Mouse (Mus musculus) liver (tissue): ENCODE data around the gene Taok3.

Experiments
- DNase-seq: peaks from one replicate; pipeline ENCODE4 v3.0.0-alpha.2; 2020; ENCODE audit warnings: mixed read lengths

Taok3 gene

DNA sequence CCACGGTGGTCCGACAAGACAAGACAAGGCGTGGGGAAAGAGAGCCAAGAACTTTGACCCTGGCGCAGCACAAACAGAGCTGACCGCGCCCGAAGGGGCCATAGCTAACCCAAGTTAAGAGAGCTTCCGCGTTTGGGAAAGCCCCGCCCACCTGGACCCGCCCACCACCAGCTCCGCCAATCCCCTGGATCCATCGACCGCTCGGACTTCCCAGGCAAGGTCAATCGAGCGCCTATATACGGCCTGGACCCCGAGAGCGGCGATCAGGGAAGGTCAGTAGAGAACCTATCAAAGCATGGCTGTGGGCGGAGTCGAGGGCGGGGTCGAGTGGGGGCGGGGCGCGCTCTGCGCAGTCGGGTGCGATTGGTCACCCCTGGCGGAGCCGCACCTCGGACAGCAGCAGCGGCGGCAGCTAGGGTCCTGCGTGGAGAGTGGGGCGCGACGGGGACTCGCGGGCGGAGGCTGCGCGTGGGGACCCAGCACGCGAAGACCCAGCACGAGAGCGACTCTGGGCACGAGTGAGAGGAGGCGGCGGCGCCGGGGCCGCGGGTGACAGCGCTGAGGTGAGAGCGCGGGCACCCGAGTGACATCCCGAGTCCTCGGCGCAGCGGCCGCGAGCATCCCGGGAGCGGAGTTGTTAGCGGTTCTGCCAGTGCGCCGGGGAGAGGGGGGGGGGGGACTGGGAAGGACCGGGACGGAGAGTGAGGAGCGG, at the start of gene Taok3:
Taok3 (plus strand) TSS at position 353 of the 712 bp plus-strand sequence.
- peak; percentile 100 for DNase-seq

GRCm38 (mm10) chr5:117087718-117088117, 32.2 kb upstream of the Taok3 start:
- DNase-seq: no peak

DNA sequence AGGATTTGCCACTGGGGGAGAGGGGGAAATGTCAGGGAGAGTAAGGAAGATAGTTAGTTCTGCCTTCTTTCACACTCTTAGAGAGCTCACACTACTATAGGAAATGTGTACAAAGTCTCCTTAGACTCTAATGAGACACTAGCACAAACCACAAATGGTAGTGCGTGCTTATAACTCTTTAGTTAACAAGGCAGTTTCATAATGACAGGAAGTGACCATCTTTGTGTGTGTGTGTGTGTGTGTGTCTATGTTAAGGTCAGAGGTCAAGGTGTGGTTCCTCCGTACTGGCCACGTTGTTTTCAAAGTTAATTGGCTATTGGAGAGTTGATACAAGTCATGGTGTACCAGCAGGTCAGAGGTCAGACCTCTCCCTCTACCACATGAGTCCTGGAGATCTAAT, 30.8 kb upstream of the Taok3 start:
- no peak for DNase-seq

- no peak for DNase-seq
Measured at GRCm38 (mm10) chr5:117089786-117090185, 30.1 kb upstream of the Taok3 start.

- DNase-seq: no peak
Measured at GRCm38 (mm10) chr5:117094431-117094830, 25.5 kb upstream of the Taok3 start.

DNA sequence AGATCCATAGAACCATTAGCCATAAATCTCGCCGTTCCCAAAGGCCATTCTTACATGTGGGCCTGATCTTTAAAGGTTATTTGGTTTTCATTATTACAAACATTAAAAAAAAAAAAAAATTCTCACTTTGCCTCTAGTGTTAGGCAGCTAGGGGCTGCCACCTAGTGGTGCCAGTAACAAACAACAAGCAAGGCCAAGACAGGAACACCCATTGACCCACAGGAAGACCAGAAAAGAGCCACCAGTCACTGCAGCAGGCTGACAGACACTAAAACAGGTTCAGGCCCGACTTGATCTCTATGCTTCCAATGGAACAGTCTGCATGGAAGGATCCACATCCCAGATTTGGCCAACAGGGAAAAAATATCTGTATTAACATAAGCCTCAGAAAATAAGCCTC, 23.2 kb upstream of the Taok3 start:
- peak; percentile 47 for DNase-seq

DNA sequence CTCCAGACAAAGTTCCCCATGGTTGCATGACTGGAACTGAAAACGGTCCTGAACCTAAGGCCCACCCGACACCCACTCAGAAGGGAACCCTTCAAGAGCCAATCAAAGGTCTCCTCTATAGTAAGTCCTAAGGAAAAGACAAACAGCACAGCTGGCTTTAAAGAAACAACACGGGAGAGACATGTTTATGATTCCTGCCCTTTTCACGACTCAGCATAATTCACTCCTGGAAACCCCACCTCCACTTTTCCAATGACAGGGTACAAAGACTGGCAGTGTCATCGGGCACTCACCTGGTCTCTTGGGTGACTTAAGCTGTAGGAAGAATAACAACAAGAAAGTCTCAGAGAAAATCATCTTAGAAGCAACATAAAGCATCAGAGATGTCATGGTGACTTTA, 20.9 kb upstream of the Taok3 start:
- DNase-seq: no peak

GRCm38 (mm10) chr5:117099742-117100141, 20.2 kb upstream of the Taok3 start:
- DNase-seq: no peak

DNA sequence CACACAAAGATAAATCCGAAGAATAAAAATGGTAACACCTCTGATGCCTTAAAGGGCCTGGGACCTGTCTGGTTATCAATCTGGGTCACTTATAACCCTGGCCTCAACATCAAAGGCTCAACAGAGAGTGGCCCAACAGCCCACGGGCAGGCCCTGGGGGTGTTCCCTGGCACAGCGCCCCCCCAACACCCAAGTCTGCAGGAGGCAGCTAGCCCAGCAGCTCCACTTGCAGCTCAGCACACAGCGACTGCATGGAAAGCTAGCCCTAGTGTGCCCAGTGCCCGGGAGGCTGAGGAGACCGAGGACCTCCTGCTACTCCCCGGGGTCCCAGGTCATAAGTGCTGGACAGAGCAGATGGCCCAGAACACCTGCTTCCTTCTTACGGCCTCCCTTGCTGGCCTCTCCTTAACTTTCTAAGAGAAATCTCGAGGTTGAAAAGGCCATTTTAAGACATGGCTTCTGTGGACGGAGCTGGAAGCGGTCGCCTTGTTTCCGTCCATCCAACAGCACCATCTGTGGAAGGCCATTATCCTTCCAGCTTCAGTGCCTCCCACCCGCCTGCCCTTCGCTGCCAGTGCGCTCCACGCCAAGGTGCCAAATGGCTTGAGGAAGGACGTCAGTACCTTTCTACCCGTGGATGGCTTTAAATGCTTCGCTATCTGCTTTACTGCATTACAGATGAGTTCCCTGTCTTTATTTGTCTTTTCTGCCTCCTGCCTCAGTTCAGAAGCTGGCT, 16.6 kb upstream of the Taok3 start:
- no peak for DNase-seq

DNA sequence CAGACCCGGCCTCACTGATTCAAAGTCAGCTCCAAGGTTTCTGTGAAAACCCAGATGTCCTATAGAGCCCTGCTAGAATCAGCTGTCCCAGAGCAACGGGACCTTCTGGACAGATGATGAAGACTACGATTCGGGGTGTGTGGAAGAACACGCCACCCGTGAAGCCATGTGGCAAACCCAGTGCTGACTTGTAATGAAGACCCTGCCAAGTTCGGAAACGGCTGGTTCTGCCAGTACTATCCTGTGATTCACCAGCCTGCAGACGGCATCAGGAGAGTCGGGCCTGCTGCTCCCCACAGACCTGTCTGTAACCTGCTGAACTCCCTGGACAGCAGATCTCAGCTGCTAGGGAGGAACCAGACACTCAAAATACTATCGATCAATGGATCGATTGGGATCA, 15.6 kb upstream of the Taok3 start:
- no peak for DNase-seq

- DNase-seq: no peak
Measured at GRCm38 (mm10) chr5:117105761-117106160, 14.2 kb upstream of the Taok3 start.

DNA sequence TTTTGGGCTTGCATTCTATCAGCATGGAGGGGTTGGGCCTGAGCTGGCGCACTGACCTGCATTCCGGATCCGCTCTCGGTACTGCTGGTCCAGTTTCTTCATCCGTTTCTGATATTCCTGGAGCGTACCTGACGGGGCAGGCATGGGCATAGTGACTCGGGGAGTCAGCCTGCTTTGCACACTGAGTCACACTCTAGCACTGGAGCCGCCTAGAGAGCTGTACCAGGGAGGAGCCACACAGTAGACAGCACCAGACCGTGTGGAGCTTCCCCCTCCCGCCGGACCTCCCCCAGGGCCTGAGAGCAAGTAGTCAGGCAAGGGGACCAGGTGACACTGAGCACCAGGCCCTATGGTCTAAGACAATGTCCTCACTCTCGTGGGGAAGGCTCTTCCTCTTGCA, 11.6 kb upstream of the Taok3 start:
- DNase-seq: no peak

- DNase-seq: no peak
Measured at GRCm38 (mm10) chr5:117108731-117109130, 11.2 kb upstream of the Taok3 start.

DNA sequence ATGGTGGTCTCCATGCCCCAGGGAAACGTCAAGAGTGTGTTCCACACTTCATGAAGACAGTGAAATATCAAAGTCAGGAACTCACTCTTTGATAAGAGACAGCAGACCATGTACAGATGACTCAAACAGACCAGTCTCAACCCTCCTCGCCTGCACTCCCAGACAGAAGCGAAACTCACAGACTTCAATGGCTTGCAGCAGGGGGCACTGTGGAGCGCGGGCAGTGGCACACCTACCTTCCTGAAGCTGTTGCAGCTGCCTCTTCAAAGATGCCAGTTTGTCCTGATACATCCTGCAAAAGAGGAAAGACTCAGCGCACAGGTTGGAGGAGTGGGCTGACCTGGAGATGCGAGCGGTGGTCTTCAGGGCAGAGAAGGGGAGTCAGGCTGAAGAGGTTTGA, 10.4 kb upstream of the Taok3 start:
- no peak for DNase-seq

DNA sequence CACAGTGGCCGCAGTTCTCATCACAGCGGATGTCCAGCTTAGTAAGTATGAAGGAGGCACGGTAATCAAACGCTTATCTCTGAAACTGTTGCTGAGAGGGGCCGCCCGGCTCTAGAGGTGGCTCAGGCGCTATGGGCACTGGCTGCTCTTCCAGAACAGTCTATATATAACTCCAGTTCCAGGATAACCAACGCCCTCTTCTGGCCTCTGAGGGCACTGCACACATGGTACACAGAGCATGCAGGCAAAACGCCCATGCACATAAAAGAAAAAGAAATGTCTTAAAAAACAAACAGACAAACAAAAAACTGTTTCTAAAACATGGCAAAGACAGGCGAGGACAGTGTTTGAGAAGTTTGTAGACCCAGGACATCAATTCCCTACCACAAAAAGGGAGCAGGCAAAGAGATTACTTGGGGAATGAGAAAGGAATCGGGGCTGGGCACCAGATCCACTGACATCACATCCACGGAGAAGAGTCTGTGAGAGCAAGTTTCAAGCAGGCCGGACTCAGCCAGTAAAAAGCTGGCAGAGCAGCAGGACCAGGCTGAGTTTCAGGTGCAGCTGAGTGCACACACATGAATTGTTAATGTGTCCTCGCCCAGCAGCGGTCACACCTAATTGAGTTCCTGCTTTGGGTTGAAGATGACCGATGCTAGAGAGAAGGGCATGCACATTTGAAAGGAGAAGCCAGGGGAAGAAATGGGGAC, 8.7 kb upstream of the Taok3 start:
- DNase-seq: no peak

- DNase-seq: no peak
Measured at GRCm38 (mm10) chr5:117111774-117112112, 8.2 kb upstream of the Taok3 start.

GRCm38 (mm10) chr5:117113330-117113729, 6.6 kb upstream of the Taok3 start:
- no peak for DNase-seq

- no peak for DNase-seq
Measured at GRCm38 (mm10) chr5:117114581-117115192, 5.2 kb upstream of the Taok3 start.

- peak; percentile 53 for DNase-seq
Measured at GRCm38 (mm10) chr5:117115193-117115767, 4.6 kb upstream of the Taok3 start.

DNA sequence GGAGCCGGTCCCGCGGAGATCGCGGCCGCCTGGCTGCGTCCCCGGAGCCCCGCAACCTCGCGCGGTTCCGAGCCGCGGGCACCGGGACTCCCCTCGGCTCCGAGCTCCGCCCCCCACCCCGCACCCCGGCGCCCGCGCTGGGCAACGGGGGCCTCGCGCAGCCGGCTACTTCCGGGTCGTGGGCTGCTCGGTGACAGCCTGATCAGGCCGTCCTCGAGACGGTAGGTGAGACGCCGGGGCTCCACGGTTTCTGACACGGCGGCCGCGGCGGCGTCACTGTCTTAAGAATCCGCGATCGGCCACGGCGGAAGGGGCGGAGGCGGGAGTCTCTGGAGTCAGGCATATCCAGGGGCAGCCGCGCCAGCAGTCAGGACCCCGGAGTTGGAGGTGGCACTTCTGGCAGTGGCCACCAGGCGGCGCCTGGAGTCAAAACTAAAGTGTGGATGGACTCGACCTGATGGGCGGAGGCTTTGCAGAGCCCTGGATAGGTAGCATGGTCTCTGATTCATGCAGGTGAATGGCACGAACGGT, 4.0 kb upstream of the Taok3 start, which contains the start of gene Suds3:
Suds3 (minus strand) TSS at position 278 of the 531 bp plus-strand sequence.
- DNase-seq: peak; percentile 95

DNA sequence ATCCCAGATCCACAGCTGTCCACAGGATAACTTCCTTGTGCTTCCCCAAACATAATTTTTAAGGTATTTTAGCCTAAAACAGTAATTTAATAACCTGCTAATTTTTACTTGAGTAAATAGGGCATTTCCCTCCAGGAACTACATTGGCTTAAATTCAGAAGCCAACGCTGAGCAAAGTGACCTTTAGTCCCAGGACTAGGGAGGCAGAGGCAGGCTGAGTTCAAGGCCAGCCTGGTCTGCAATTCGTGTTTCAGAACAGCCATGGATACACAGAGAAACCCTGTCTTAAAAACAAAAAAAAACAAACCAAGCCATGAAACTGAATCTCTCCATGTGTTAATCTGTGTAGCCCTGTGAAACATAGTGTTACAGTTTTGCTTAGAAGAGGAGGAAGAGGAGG, 3.3 kb upstream of the Taok3 start:
- DNase-seq: no peak

GRCm38 (mm10) chr5:117117241-117117640, 2.7 kb upstream of the Taok3 start:
- DNase-seq: no peak

GRCm38 (mm10) chr5:117117716-117118115, 2.2 kb upstream of the Taok3 start:
- no peak for DNase-seq
